In the genomic region with DNA sequence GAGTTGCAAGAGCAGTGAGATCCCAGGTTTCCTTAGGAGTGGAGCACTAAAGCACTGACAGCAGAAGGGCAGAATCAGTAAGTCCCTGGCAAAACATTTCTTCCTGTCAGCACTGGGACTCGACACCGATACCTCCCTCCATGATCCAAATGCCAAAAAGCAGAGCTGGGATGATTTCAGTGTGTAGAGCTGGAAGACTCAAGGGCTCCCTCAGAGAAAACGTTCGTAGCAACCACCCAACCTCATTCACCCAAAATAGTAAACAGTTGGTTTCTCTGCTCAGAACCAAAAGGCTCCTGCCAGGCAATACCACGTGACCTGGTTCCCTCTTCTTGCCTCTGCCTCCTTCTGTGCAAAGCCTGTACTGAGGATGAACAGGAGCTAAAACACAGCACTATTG, we compare ENCODE assay signal across 11 mouse cellular contexts.
DNase-seq lines count a peak whose midpoint lies in the region; ATAC-seq and TF ChIP-seq lines count a peak whose summit lies in the region.
"Had no signal": no experiment of that assay in that cellular context is flagged by ENCODE, and none has a peak within 500 bp of the region (broad histone marks: within the 10 kb centered on the region; RNA-seq: fewer than 3 reads in every experiment).

No protein-coding gene starts in this region.

- peak; percentile 56 for DNase-seq in cerebellum, adult 11-12 months
- DNase-seq in gastrocnemius, postnatal 10 days, result peak; percentile 27
- peak; percentile 47 for DNase-seq in heart, postnatal 25 days (ENCODE audit: low spot score)
- no peak for DNase-seq in B cell, adult 2 months

- 71% methylated on average over 5 of the region's 5 CpGs for WGBS in kidney, embryonic 14.5 days
- WGBS in midbrain, embryonic 15.5 days, result 80% methylated on average over 5 of the region's 5 CpGs

- intact Hi-C loops in heart, postnatal 25 days (cut with DNase I), result no loop called here

- TF ChIP-seq CTCF in bone marrow macrophage, adult 2 months (IDR thresholded peaks at IDR 0.05; ENCODE audit: low read depth, low read length), result no peak

- H3K27ac ChIP-seq in bone marrow macrophage, adult 2 months (ENCODE audit: insufficient read depth, low read depth, low read length), result peak overlapping the region; percentile 63
- no peak overlapping the region for H3K27ac ChIP-seq in kidney, embryonic 14.5 days (ENCODE audit: low read depth, low read length)
- H3K27ac ChIP-seq in midbrain, embryonic 15.5 days, result no peak overlapping the region
- H3K27ac ChIP-seq: hindbrain, embryonic 10.5 days; limb, embryonic 12.5 days had no signal

- no peak overlapping the region for H3K4me2 ChIP-seq in kidney, embryonic 14.5 days (replicated peaks; ENCODE audit: low read depth, low read length)
- no peak overlapping the region for H3K4me2 ChIP-seq in midbrain, embryonic 15.5 days
- H3K4me2 ChIP-seq: limb, embryonic 12.5 days had no signal

- TF ChIP-seq POLR2A in bone marrow macrophage, adult 2 months (IDR thresholded peaks at IDR 0.05; ENCODE audit: borderline replicate concordance, low read depth, low read length), result no peak

- H3K4me1 ChIP-seq in bone marrow macrophage, adult 2 months (ENCODE audit: control insufficient read depth, insufficient read depth, low read length), result peaks cover 33% of the 10 kb centered on the region
- peaks cover 15% of the 10 kb centered on the region for H3K4me1 ChIP-seq in kidney, embryonic 14.5 days (ENCODE audit: control insufficient read depth, insufficient read depth, low read length)
- peaks cover 12% of the 10 kb centered on the region for H3K4me1 ChIP-seq in midbrain, embryonic 15.5 days

- H3K9me3 ChIP-seq in kidney, embryonic 14.5 days (ENCODE audit: control insufficient read depth, low read length), result no peaks in the 10 kb centered on the region
- no peaks in the 10 kb centered on the region for H3K9me3 ChIP-seq in midbrain, embryonic 15.5 days
- H3K9me3 ChIP-seq: hindbrain, embryonic 10.5 days; limb, embryonic 12.5 days; megakaryocyte, embryonic 14.5 days had no signal

- H3K4me3 ChIP-seq in bone marrow macrophage, adult 2 months (ENCODE audit: insufficient read depth, low read length), result no peak overlapping the region
- H3K4me3 ChIP-seq in kidney, embryonic 14.5 days (ENCODE audit: low read length), result no peak overlapping the region
- no peak overlapping the region for H3K4me3 ChIP-seq in midbrain, embryonic 15.5 days
- H3K4me3 ChIP-seq: hindbrain, embryonic 10.5 days; limb, embryonic 12.5 days; megakaryocyte, embryonic 14.5 days had no signal

- H3K27me3 ChIP-seq in kidney, embryonic 14.5 days (ENCODE audit: control insufficient read depth, insufficient read depth, low read length), result no peaks in the 10 kb centered on the region
- H3K27me3 ChIP-seq in midbrain, embryonic 15.5 days (replicated peaks), result no peaks in the 10 kb centered on the region
- H3K27me3 ChIP-seq: limb, embryonic 12.5 days; megakaryocyte, embryonic 14.5 days had no signal

- no peak for ATAC-seq in cerebellum, adult (ENCODE audit: insufficient number of reproducible peaks, low FRiP score, low TSS enrichment)
- ATAC-seq in kidney, embryonic 14.5 days (ENCODE audit: low FRiP score, low TSS enrichment), result no peak
- ATAC-seq in midbrain, embryonic 15.5 days (replicated peaks), result no peak

- H3K9ac ChIP-seq in kidney, embryonic 14.5 days (ENCODE audit: low read depth, low read length), result no peak overlapping the region
- no peak overlapping the region for H3K9ac ChIP-seq in midbrain, embryonic 15.5 days
- H3K9ac ChIP-seq: limb, embryonic 12.5 days had no signal

- no peaks in the 10 kb centered on the region for H3K36me3 ChIP-seq in kidney, embryonic 14.5 days (ENCODE audit: control insufficient read depth, insufficient read depth, low read length)
- H3K36me3 ChIP-seq in midbrain, embryonic 15.5 days (replicated peaks), result no peaks in the 10 kb centered on the region
- H3K36me3 ChIP-seq: limb, embryonic 12.5 days had no signal

Comparison
In these comparisons a context has a peak if more than half of its experiments do, and no peak if none do; other contexts are left out.
1. DNase-seq: peak in cerebellum, adult 11-12 months (single experiment), gastrocnemius, postnatal 10 days (single experiment) and heart, postnatal 25 days (single experiment); none in B cell, adult 2 months (0 of 2).